Mouse (Mus musculus) bone marrow macrophage, adult 2 months (primary cell): ENCODE data around the gene Acot6.

Source experiments
- CTCF ChIP-seq: IDR thresholded peaks from 2 replicates; pipeline ENCODE4 v1.5.1; 2012; ENCODE audit warnings: low read depth, mild to moderate bottlenecking, low read length, moderate library complexity
- POLR2A ChIP-seq: IDR thresholded peaks from 2 replicates; pipeline ENCODE4 v1.6.1; 2012; ENCODE audit warnings: mild to moderate bottlenecking, low read depth, low read length, borderline replicate concordance

GRCm38 (mm10) chr12:84068986-84069385, 31.5 kb upstream of the Acot6 start, which contains the start of gene Acot5:
- no peak for TF ChIP-seq POLR2A
- TF ChIP-seq CTCF, result no peak
